Mouse (Mus musculus) ES-E14 (cell line): ENCODE results near the gene Tnpo2.

Experiments
- CHD2 ChIP-seq: IDR thresholded peaks from 2 replicates; pipeline ENCODE4 v1.6.1; 2014; ENCODE audit warnings: mild to moderate bottlenecking, low read depth, low read length, inconsistent platforms
- MAFK ChIP-seq: IDR thresholded peaks from 2 replicates; pipeline ENCODE4 v1.6.1; 2014; ENCODE audit warnings: mild to moderate bottlenecking, low read depth, low read length, inconsistent platforms; ENCODE audit not compliant: insufficient read depth
- ZC3H11A ChIP-seq: IDR thresholded peaks from 2 replicates; pipeline ENCODE4 v1.6.1; 2012; ENCODE audit warnings: low read depth, mild to moderate bottlenecking, inconsistent platforms, low read length, borderline replicate concordance
- ZNF384 ChIP-seq: IDR thresholded peaks from 2 replicates; pipeline ENCODE4 v1.6.1; 2012; ENCODE audit warnings: low read depth, low read length, inconsistent platforms

DNA sequence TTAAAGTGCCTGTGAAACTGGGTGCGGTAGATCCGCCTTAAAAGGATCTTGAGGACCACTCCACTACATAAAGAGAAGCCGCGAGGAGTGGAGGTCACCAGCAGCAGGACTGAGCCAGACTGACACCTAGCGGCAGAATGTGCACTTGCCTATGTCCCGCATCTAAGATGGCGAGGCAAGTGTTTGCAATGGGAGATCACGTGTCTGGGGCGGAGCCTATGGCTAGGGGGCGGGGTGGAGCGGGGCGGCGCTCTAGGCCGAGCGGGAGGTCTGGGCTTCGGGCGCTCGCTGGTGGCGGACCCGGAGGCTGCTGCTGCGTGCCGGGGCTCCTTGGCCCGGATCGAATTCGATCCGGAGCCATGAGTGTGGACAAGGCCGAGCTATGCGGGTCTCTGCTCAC lies 46.4 kb upstream of the Tnpo2 start, which contains the start of gene Hook2:
- no peak for TF ChIP-seq MAFK
- TF ChIP-seq ZNF384, result no peak
- TF ChIP-seq ZC3H11A, result no peak
- TF ChIP-seq CHD2, result no peak
